Mouse (Mus musculus): ENCODE data around the gene L1td1. TPM values are rescaled to one million over a fixed set of nuclear protein-coding genes. Genes with fewer than 3 reads are reported as not detected.
A peak's percentile ranks its signal among the peaks of the same experiment; 100 is the strongest.

The L1td1 gene
- polyA plus RNA-seq, 1 experiment from 2014 or later, result not detected

DNA sequence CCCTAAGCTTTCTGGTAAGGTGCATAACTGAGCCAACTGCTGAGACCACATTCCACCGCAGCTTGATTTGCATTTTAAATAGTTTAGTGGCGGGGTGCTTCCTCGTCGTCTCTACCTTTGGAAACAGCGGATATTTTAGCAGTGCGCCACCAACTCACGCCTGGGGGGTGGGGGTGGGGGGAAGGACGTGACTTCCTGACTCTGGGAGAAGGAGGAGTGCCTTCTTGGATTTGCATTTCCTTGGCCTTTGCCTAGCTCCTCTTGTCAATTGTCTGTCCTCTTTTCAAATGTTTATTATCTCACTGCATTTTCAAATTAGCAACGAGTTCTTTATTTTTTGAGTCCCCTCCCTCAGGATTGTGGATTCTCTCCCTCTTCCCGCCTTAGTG, 1.4 kb downstream of the L1td1 start:
- WGBS (ENCODE audit: insufficient replicate concordance), result under 1% methylated on average over 10 of the region's 10 CpGs
- H3K27ac ChIP-seq (ENCODE audit: low read length), result no peak overlapping the region
- peaks cover 28% of the 10 kb centered on the region for H3K27me3 ChIP-seq (ENCODE audit: control insufficient read depth, insufficient read depth, low read depth, low read length)
- H3K4me3 ChIP-seq (ENCODE audit: low read depth, low read length), result no peak overlapping the region
- no peaks in the 10 kb centered on the region for H3K4me1 ChIP-seq (ENCODE audit: control insufficient read depth, low read depth, low read length)
- H3K9me3 ChIP-seq (replicated peaks; ENCODE audit: control insufficient read depth, low read length), result no peaks in the 10 kb centered on the region
- H3K4me2 ChIP-seq (ENCODE audit: low read depth, low read length), result 0 out of 2 replicates have a peak overlapping the region, but pooled peaks have one; percentile 19
- no peaks in the 10 kb centered on the region for H3K36me3 ChIP-seq (ENCODE audit: control insufficient read depth, insufficient read depth)
- no peak overlapping the region for H3K9ac ChIP-seq (ENCODE audit: low read depth, low read length)
- no peak for ATAC-seq (ENCODE audit: low read depth)

DNA sequence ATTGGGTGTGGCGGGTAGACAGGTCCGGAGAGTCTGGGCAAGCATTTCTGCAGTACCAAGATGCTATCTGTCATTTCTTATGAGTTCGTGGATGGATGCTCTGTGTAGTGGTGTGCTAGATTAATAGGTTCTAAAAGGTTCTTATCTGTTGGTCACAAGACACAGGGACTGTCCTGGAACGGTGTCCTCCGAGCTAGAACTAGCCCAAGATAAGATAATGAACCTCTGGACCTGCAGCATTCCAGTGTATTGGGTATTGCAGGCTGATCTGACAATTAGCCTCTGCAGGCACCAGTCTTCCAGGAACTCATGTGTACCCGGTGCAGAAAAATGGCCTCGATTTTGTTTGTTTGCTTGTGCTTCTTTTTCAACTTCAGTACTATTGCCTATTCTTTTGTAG, 2.2 kb downstream of the L1td1 start:
- H3K4me3 ChIP-seq (ENCODE audit: low read depth, low read length), result no peak overlapping the region
- H3K27ac ChIP-seq (ENCODE audit: low read length), result no peak overlapping the region
- WGBS (ENCODE audit: insufficient replicate concordance), result 27% methylated on average over 7 of the region's 7 CpGs
- peaks cover 28% of the 10 kb centered on the region for H3K27me3 ChIP-seq (ENCODE audit: control insufficient read depth, insufficient read depth, low read depth, low read length)
- no peaks in the 10 kb centered on the region for H3K36me3 ChIP-seq (ENCODE audit: control insufficient read depth, insufficient read depth)
- H3K4me2 ChIP-seq (ENCODE audit: low read depth, low read length), result no peak overlapping the region
- H3K9me3 ChIP-seq (replicated peaks; ENCODE audit: control insufficient read depth, low read length), result no peaks in the 10 kb centered on the region
- H3K9ac ChIP-seq (ENCODE audit: low read depth, low read length), result no peak overlapping the region
- H3K4me1 ChIP-seq (ENCODE audit: control insufficient read depth, low read depth, low read length), result no peaks in the 10 kb centered on the region
- ATAC-seq (ENCODE audit: low read depth), result no peak

DNA sequence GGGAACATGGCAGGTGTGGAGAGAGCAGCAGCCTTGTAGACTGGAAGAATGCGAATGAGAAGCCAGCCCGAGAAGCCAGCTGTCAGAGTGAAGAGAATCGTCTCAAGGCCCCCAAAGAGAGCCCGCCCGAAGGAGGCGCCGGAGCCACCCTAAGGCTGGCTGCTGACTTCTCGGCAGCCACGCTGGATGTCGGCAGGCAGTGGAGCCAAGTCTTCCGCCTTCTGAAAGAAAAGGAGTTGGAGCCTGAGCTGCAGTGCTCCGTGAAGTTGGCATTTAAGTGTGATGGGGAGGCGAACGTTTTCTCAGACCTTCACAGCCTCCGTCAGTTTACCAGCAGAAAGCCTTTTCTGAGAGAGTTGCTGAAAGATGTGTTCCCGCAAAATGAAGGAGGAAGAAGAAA, 7.1 kb downstream of the L1td1 start:
- Histone ChIP-seq H3K27ac (ENCODE audit: low read length) (no peak overlapping the region), H3K27me3 (ENCODE audit: control insufficient read depth, insufficient read depth, low read depth, low read length) (peaks cover 2% of the 10 kb centered on the region; the same call in 1 of the 2 replicates)
- 80% methylated on average over 16 of the region's 16 CpGs for WGBS (ENCODE audit: insufficient replicate concordance)

DNA sequence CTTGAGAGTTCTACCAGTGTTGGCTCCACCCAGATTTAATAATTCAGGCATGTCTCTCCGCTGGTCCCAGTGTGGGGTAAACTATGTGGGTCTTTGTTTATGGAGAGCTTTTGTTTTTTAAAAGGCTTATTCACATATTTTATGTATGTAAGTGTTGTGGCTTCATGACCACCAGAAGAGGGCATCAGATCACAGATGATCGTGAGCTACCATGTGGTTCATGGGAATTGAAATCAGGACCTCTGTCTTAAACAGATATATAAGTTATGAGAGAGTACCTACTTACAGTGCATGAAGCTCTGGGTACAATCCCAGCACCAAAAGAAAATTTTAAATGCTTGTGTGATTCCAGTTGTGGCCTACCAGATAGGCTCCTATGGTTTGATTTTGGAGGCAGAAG, 13.2 kb downstream of the L1td1 start:
- Histone ChIP-seq H3K9me3 (replicated peaks; ENCODE audit: control insufficient read depth, low read length) (no peaks in the 10 kb centered on the region), H3K36me3 (ENCODE audit: control insufficient read depth, insufficient read depth) (no peaks in the 10 kb centered on the region), H3K27me3 (ENCODE audit: control insufficient read depth, insufficient read depth, low read depth, low read length) (no peaks in the 10 kb centered on the region), H3K4me3 (ENCODE audit: low read depth, low read length) (no peak overlapping the region), H3K27ac (ENCODE audit: low read length) (no peak overlapping the region), H3K9ac (ENCODE audit: low read depth, low read length) (no peak overlapping the region), H3K4me2 (ENCODE audit: low read depth, low read length) (no peak overlapping the region), H3K4me1 (ENCODE audit: control insufficient read depth, low read depth, low read length) (no peaks in the 10 kb centered on the region)
- ATAC-seq (ENCODE audit: low read depth), result no peak
- 36% methylated on average over 2 of the region's 2 CpGs for WGBS (ENCODE audit: insufficient replicate concordance)

More for the DNA sequence above, 7.1 kb downstream of the L1td1 start:
- Histone ChIP-seq H3K4me2 (ENCODE audit: low read depth, low read length) (no peak overlapping the region), H3K9me3 (replicated peaks; ENCODE audit: control insufficient read depth, low read length) (no peaks in the 10 kb centered on the region), H3K9ac (ENCODE audit: low read depth, low read length) (no peak overlapping the region), H3K4me1 (ENCODE audit: control insufficient read depth, low read depth, low read length) (no peaks in the 10 kb centered on the region), H3K36me3 (ENCODE audit: control insufficient read depth, insufficient read depth) (no peaks in the 10 kb centered on the region), H3K4me3 (ENCODE audit: low read depth, low read length) (no peak overlapping the region)
- no peak for ATAC-seq (ENCODE audit: low read depth)

DNA sequence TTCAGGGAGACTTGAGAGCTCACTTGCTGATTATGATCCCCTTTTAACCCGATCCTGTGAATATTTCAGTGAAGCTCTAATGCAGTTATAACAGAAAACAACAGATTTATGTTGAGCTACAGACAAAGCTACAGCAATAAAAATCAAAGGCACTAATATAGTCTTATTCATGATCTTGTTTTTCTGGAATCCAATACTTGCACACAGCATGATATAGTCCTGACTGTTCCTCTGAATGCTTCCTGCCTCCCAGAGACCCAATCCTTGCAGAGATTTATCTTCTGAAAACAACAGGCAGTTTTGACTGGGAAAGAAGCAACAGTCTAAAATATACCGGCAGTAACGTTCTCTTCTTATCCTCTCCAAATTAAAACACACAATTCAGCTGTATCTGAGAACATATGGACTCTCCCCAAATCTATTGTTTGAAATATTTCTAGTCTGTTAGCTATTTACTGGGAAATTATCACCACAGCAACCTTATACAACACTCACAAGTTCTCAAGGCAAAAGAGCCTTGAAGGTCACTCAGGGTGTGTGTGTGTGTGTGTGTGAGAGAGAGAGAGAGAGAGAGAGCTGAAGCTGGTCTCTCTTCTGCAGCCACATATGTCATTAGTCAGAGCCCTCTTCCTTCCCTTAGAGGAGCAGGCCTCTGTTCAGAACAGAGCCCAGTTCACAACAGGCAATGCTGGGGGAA, 16.8 kb downstream of the L1td1 start:
- Histone ChIP-seq H3K4me1 (ENCODE audit: control insufficient read depth, low read depth, low read length) (no peaks in the 10 kb centered on the region), H3K9me3 (replicated peaks; ENCODE audit: control insufficient read depth, low read length) (no peaks in the 10 kb centered on the region), H3K27me3 (ENCODE audit: control insufficient read depth, insufficient read depth, low read depth, low read length) (no peaks in the 10 kb centered on the region), H3K9ac (ENCODE audit: low read depth, low read length) (no peak overlapping the region), H3K27ac (ENCODE audit: low read length) (no peak overlapping the region), H3K4me3 (ENCODE audit: low read depth, low read length) (no peak overlapping the region), H3K4me2 (ENCODE audit: low read depth, low read length) (no peak overlapping the region), H3K36me3 (ENCODE audit: control insufficient read depth, insufficient read depth) (no peaks in the 10 kb centered on the region)
- no peak for ATAC-seq (ENCODE audit: low read depth)
- WGBS (ENCODE audit: insufficient replicate concordance), result 56% methylated on average over 3 of the region's 3 CpGs

DNA sequence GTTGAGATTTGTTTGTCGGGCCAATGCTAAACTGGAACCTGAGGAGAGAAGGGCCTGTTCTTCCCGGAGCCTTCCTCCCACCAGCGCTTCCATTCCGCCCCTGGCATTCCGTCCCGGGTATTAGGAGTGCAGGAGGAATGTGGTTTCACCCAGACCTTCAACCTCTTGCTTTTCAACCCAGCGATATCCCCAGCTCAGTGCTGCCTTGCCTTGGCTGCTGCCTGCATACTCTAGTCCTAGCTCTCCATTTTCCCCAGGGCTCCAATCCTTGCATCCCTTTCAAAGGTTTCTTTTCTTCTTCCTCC, 17.3 kb downstream of the L1td1 start:
- Histone ChIP-seq H3K4me3 (ENCODE audit: low read depth, low read length) (no peak overlapping the region), H3K27me3 (ENCODE audit: control insufficient read depth, insufficient read depth, low read depth, low read length) (no peaks in the 10 kb centered on the region), H3K9me3 (replicated peaks; ENCODE audit: control insufficient read depth, low read length) (no peaks in the 10 kb centered on the region), H3K36me3 (ENCODE audit: control insufficient read depth, insufficient read depth) (no peaks in the 10 kb centered on the region), H3K4me1 (ENCODE audit: control insufficient read depth, low read depth, low read length) (no peaks in the 10 kb centered on the region), H3K4me2 (ENCODE audit: low read depth, low read length) (no peak overlapping the region), H3K9ac (ENCODE audit: low read depth, low read length) (no peak overlapping the region), H3K27ac (ENCODE audit: low read length) (no peak overlapping the region)
- WGBS (ENCODE audit: insufficient replicate concordance), result 34% methylated on average over 7 of the region's 7 CpGs
- ATAC-seq (ENCODE audit: low read depth), result no peak

DNA sequence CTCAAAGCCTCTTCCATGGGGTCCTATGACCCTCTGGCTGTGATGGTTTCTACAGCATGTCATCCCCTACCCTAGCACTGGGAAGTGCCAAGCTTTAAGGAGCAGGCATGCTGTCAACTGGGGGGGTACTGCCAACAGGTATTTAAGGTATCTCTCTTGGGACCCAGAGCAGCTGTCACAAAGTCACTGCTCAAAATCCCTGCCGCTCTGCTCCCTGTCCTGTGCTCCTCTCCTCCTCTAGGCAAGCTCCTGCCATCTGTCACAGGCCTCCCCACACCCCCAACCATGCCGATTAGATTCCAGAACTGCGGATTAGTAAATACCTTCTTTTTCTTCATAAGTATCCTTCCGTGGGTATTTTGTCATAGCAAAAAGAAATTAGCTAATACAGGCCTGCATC, 27.9 kb downstream of the L1td1 start:
- ATAC-seq (ENCODE audit: low read depth), result no peak
- Histone ChIP-seq H3K4me2 (ENCODE audit: low read depth, low read length) (no peak overlapping the region), H3K27ac (ENCODE audit: low read length) (no peak overlapping the region), H3K4me1 (ENCODE audit: control insufficient read depth, low read depth, low read length) (no peaks in the 10 kb centered on the region), H3K9ac (ENCODE audit: low read depth, low read length) (no peak overlapping the region), H3K27me3 (ENCODE audit: control insufficient read depth, insufficient read depth, low read depth, low read length) (no peaks in the 10 kb centered on the region), H3K4me3 (ENCODE audit: low read depth, low read length) (no peak overlapping the region), H3K36me3 (ENCODE audit: control insufficient read depth, insufficient read depth) (no peaks in the 10 kb centered on the region), H3K9me3 (replicated peaks; ENCODE audit: control insufficient read depth, low read length) (no peaks in the 10 kb centered on the region)
- WGBS (ENCODE audit: insufficient replicate concordance), result 63% methylated on average over 4 of the region's 4 CpGs

DNA sequence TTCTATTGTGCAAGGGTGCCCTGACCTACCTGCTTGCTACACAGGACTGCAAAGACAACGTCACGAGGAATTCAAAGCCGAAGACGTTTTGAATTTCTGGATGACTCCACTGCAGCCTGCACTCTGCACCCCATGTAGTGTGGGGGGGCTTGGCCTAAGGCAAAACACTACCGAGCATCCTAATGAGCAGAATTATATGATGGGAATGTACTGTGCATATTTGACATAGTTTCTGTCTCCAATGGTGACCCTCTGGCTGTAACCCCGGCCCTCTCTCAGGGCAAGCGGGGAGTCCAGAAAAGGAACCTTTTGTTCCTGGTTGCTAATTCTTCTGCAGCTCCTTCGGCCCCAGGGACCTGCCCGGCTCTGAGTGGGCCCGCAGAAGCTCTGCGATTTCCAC, 29.6 kb downstream of the L1td1 start:
- Histone ChIP-seq H3K9me3 (replicated peaks; ENCODE audit: control insufficient read depth, low read length) (no peaks in the 10 kb centered on the region), H3K9ac (ENCODE audit: low read depth, low read length) (no peak overlapping the region), H3K27ac (ENCODE audit: low read length) (no peak overlapping the region), H3K4me2 (ENCODE audit: low read depth, low read length) (no peak overlapping the region), H3K4me1 (ENCODE audit: control insufficient read depth, low read depth, low read length) (no peaks in the 10 kb centered on the region), H3K36me3 (ENCODE audit: control insufficient read depth, insufficient read depth) (no peaks in the 10 kb centered on the region), H3K4me3 (ENCODE audit: low read depth, low read length) (no peak overlapping the region), H3K27me3 (ENCODE audit: control insufficient read depth, insufficient read depth, low read depth, low read length) (no peaks in the 10 kb centered on the region)
- WGBS (ENCODE audit: insufficient replicate concordance), result 65% methylated on average over 11 of the region's 11 CpGs
- ATAC-seq (ENCODE audit: low read depth), result no peak

DNA sequence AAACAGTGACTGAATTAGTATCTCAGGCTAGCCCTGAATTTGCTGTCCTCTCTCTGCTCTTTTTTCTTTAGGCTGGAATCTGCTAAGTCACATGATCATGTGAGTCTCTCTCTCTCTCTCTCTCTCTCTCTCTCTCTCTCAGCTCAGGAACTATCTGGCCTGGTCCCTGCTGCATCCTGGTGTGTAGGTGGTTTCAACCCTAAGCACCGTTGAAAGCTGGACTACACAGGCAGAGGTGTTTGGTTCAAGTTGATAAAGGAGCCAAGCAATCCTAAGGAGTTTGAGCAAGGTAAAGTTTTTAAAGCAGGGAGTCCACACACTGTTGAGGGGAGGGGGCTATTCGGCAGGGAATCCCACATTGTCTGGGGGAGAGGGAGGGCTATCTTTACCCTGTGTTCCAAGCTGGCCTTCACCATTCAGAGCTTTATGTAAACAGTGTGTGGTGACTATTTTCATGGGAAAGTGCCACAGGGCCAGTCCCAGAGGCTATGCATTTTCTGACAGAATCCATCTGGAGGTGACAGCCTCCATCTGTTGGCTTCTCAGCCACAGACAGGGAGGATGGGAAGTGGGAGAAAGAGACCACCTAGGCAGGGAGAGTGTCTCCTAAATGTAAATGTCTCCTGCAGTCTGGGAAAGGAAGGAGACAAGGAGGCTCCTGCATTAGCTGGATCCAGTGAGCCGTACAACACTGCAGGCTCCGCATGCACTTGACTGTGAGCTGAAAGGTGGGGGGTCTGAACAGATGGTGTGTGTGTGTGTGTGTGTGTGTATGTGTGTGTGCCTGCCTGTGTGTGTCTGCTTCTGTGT, 31.7 kb downstream of the L1td1 start:
- Histone ChIP-seq H3K9ac (ENCODE audit: low read depth, low read length) (no peak overlapping the region), H3K27ac (ENCODE audit: low read length) (no peak overlapping the region), H3K4me3 (ENCODE audit: low read depth, low read length) (no peak overlapping the region), H3K36me3 (ENCODE audit: control insufficient read depth, insufficient read depth) (no peaks in the 10 kb centered on the region), H3K4me2 (ENCODE audit: low read depth, low read length) (no peak overlapping the region), H3K4me1 (ENCODE audit: control insufficient read depth, low read depth, low read length) (no peaks in the 10 kb centered on the region), H3K27me3 (ENCODE audit: control insufficient read depth, insufficient read depth, low read depth, low read length) (no peaks in the 10 kb centered on the region), H3K9me3 (replicated peaks; ENCODE audit: control insufficient read depth, low read length) (no peaks in the 10 kb centered on the region)
- no peak for ATAC-seq (ENCODE audit: low read depth)
- WGBS (ENCODE audit: insufficient replicate concordance), result 49% methylated on average over 4 of the region's 4 CpGs

Data from liver, embryonic 16.5 days (tissue).